Mouse (Mus musculus) embryonic facial prominence, embryonic 10.5 days (tissue): ENCODE results near the gene Etl4. TPM values are rescaled to one million over a fixed set of nuclear protein-coding genes. Genes with fewer than 3 reads are reported as not detected.

Source experiments
- DNase-seq: peaks from one replicate; pipeline ENCODE4 v3.0.0-alpha.2; 2017; ENCODE audit warnings: low spot score
- H3K27ac ChIP-seq: fragments of 300-500 bp; sonication (generic); replicated peaks from 2 replicates; pipeline ENCODE4 v1.5.1; 2016; ENCODE audit warnings: mild to moderate bottlenecking
- H3K27me3 ChIP-seq: fragments of 300-500 bp; sonication (generic); replicated peaks from 2 replicates; pipeline ENCODE4 v1.6.1; 2016; ENCODE audit warnings: low read depth, mild to moderate bottlenecking; ENCODE audit not compliant: poor library complexity, severe bottlenecking
- H3K36me3 ChIP-seq: fragments of 300-500 bp; sonication (generic); replicated peaks from 2 replicates; pipeline ENCODE4 v1.6.1; 2016; ENCODE audit warnings: mild to moderate bottlenecking, moderate library complexity
- H3K4me1 ChIP-seq: fragments of 300-500 bp; sonication (generic); 2 replicates; pipeline ENCODE4 v1.6.1; 2016
- H3K4me3 ChIP-seq: fragments of 300-500 bp; sonication (generic); 2 replicates; pipeline ENCODE4 v1.5.1; 2016; ENCODE audit warnings: mild to moderate bottlenecking, moderate library complexity
- H3K9me3 ChIP-seq: fragments of 300-500 bp; sonication (generic); 2 replicates; pipeline ENCODE4 v1.6.1; 2016; ENCODE audit warnings: mild to moderate bottlenecking
- WGBS: fragments of 180-500 bp; shearing (Covaris S2); methylation state at CpG from one replicate; pipeline ENCODE4 v1.1.7; 2016; 5-methylcytosine and 5-hydroxymethylcytosine counted together
- polyA plus RNA-seq: library from polyadenylated mRNA; unstranded; fragments of >200 nt; fragmentation: Nextera tagmentation; extraction: Ambion mirVana; gene quantifications from 2 replicates; pipeline ENCODE4 v1.2.1, GENCODE M21; 2016

Etl4 gene
- polyA plus RNA-seq, 1 experiment from 2014 or later = 26.1 TPM

GRCm38 (mm10) chr2:20615948-20616347 is 706.4 kb downstream of the Etl4 start:
- 80% methylated on average over 1 of the region's 1 CpGs for WGBS
- DNase-seq = peak; percentile 28
- Histone ChIP-seq H3K4me3 (no peak overlapping the region), H3K27ac (no peak overlapping the region), H3K36me3 (no peaks in the 10 kb centered on the region), H3K4me1 (no peaks in the 10 kb centered on the region), H3K27me3 (no peaks in the 10 kb centered on the region), H3K9me3 (no peaks in the 10 kb centered on the region)

GRCm38 (mm10) chr2:20618396-20618795 is 708.8 kb downstream of the Etl4 start:
- Histone ChIP-seq H3K4me1 (no peaks in the 10 kb centered on the region), H3K27ac (no peak overlapping the region), H3K36me3 (no peaks in the 10 kb centered on the region), H3K27me3 (no peaks in the 10 kb centered on the region), H3K9me3 (no peaks in the 10 kb centered on the region), H3K4me3 (no peak overlapping the region)
- WGBS = 95% methylated on average over 5 of the region's 5 CpGs
- DNase-seq = no peak

- no peak overlapping the region for H3K27ac ChIP-seq
- H3K36me3 ChIP-seq = no peaks in the 10 kb centered on the region
- no peaks in the 10 kb centered on the region for H3K9me3 ChIP-seq
- no peaks in the 10 kb centered on the region for H3K4me1 ChIP-seq
- no peaks in the 10 kb centered on the region for H3K27me3 ChIP-seq
- no peak overlapping the region for H3K4me3 ChIP-seq
- 90% methylated on average over 5 of the region's 5 CpGs for WGBS
- DNase-seq = no peak
These were observed 710.3 kb downstream of the Etl4 start for GRCm38 (mm10) chr2:20619881-20620280.

- no peak overlapping the region for H3K4me3 ChIP-seq
- H3K27ac ChIP-seq = no peak overlapping the region
- no peaks in the 10 kb centered on the region; the same call in 1 of the 2 replicates for H3K4me1 ChIP-seq
- DNase-seq = no peak
- no peaks in the 10 kb centered on the region for H3K9me3 ChIP-seq
- no peaks in the 10 kb centered on the region for H3K36me3 ChIP-seq
- H3K27me3 ChIP-seq = no peaks in the 10 kb centered on the region
- 92% methylated on average over 8 of the region's 8 CpGs for WGBS
These were observed 719.7 kb downstream of the Etl4 start for GRCm38 (mm10) chr2:20629156-20629712.

GRCm38 (mm10) chr2:20638604-20639003 is 729.0 kb downstream of the Etl4 start:
- Histone ChIP-seq H3K27ac (no peak overlapping the region), H3K36me3 (no peaks in the 10 kb centered on the region), H3K4me1 (peaks cover 4% of the 10 kb centered on the region; the same call in 1 of the 2 replicates), H3K27me3 (no peaks in the 10 kb centered on the region), H3K9me3 (no peaks in the 10 kb centered on the region), H3K4me3 (no peak overlapping the region)
- DNase-seq = no peak
- WGBS = 89% methylated on average over 3 of the region's 3 CpGs

GRCm38 (mm10) chr2:20639721-20640120 is 730.1 kb downstream of the Etl4 start:
- Histone ChIP-seq H3K27ac (no peak overlapping the region), H3K9me3 (no peaks in the 10 kb centered on the region), H3K27me3 (no peaks in the 10 kb centered on the region), H3K4me1 (peaks cover 4% of the 10 kb centered on the region; the same call in 1 of the 2 replicates), H3K4me3 (no peak overlapping the region), H3K36me3 (no peaks in the 10 kb centered on the region)
- WGBS = 84% methylated on average over 2 of the region's 2 CpGs
- DNase-seq = no peak

- peak; percentile 11 for DNase-seq
- H3K9me3 ChIP-seq = no peaks in the 10 kb centered on the region
These were observed 733.2 kb downstream of the Etl4 start for GRCm38 (mm10) chr2:20642818-20643217.

GRCm38 (mm10) chr2:20649817-20650216 is 740.2 kb downstream of the Etl4 start:
- no peak for DNase-seq
- Histone ChIP-seq H3K9me3 (no peaks in the 10 kb centered on the region), H3K27ac (0 out of 2 replicates have a peak overlapping the region, but pooled peaks have one; percentile 6), H3K4me3 (no peak overlapping the region), H3K4me1 (peaks cover 21% of the 10 kb centered on the region), H3K36me3 (no peaks in the 10 kb centered on the region), H3K27me3 (no peaks in the 10 kb centered on the region)
- 33% methylated on average over 4 of the region's 4 CpGs for WGBS

More at GRCm38 (mm10) chr2:20642818-20643217, 733.2 kb downstream of the Etl4 start:
- Histone ChIP-seq H3K4me1 (peaks cover 4% of the 10 kb centered on the region; the same call in 1 of the 2 replicates), H3K27ac (no peak overlapping the region), H3K36me3 (no peaks in the 10 kb centered on the region), H3K27me3 (no peaks in the 10 kb centered on the region), H3K4me3 (no peak overlapping the region)
- WGBS = 77% methylated on average over 9 of the region's 9 CpGs

GRCm38 (mm10) chr2:20653116-20653515 is 743.5 kb downstream of the Etl4 start:
- H3K27me3 ChIP-seq = no peaks in the 10 kb centered on the region
- H3K9me3 ChIP-seq = no peaks in the 10 kb centered on the region
- H3K4me1 ChIP-seq = peaks cover 29% of the 10 kb centered on the region
- H3K4me3 ChIP-seq = no peak overlapping the region
- no peak for DNase-seq
- no peaks in the 10 kb centered on the region for H3K36me3 ChIP-seq
- H3K27ac ChIP-seq = no peak overlapping the region

- DNase-seq = no peak
- no peaks in the 10 kb centered on the region for H3K9me3 ChIP-seq
- WGBS = 75% methylated on average over 8 of the region's 8 CpGs
These were observed 744.5 kb downstream of the Etl4 start for GRCm38 (mm10) chr2:20654058-20654457.

GRCm38 (mm10) chr2:20654598-20655340 is 745.2 kb downstream of the Etl4 start:
- Histone ChIP-seq H3K27me3 (no peaks in the 10 kb centered on the region), H3K4me3 (no peak overlapping the region), H3K36me3 (no peaks in the 10 kb centered on the region), H3K4me1 (peaks cover 25% of the 10 kb centered on the region), H3K27ac (peak overlapping the region; percentile 24; the same call in 1 of the 2 replicates), H3K9me3 (no peaks in the 10 kb centered on the region)
- 29% methylated on average over 9 of the region's 9 CpGs for WGBS
- no peak for DNase-seq

More at GRCm38 (mm10) chr2:20654058-20654457, 744.5 kb downstream of the Etl4 start:
- H3K27me3 ChIP-seq = no peaks in the 10 kb centered on the region
- no peaks in the 10 kb centered on the region for H3K36me3 ChIP-seq
- H3K27ac ChIP-seq = no peak overlapping the region
- H3K4me3 ChIP-seq = no peak overlapping the region
- H3K4me1 ChIP-seq = peaks cover 29% of the 10 kb centered on the region

- peaks cover 20% of the 10 kb centered on the region for H3K4me1 ChIP-seq
- H3K27me3 ChIP-seq = no peaks in the 10 kb centered on the region
- H3K27ac ChIP-seq = no peak overlapping the region
- 23% methylated on average over 2 of the region's 2 CpGs for WGBS
- H3K36me3 ChIP-seq = no peaks in the 10 kb centered on the region
- DNase-seq = no peak
- no peaks in the 10 kb centered on the region for H3K9me3 ChIP-seq
- H3K4me3 ChIP-seq = no peak overlapping the region
These were observed 745.7 kb downstream of the Etl4 start for GRCm38 (mm10) chr2:20655341-20655612.

- Histone ChIP-seq H3K27ac (no peak overlapping the region), H3K4me3 (no peak overlapping the region), H3K36me3 (no peaks in the 10 kb centered on the region), H3K4me1 (peaks cover 19% of the 10 kb centered on the region), H3K9me3 (no peaks in the 10 kb centered on the region), H3K27me3 (no peaks in the 10 kb centered on the region)
- DNase-seq = no peak
- 90% methylated on average over 3 of the region's 3 CpGs for WGBS
These were observed 748.3 kb downstream of the Etl4 start for GRCm38 (mm10) chr2:20657856-20658255.
